In the genomic region with DNA sequence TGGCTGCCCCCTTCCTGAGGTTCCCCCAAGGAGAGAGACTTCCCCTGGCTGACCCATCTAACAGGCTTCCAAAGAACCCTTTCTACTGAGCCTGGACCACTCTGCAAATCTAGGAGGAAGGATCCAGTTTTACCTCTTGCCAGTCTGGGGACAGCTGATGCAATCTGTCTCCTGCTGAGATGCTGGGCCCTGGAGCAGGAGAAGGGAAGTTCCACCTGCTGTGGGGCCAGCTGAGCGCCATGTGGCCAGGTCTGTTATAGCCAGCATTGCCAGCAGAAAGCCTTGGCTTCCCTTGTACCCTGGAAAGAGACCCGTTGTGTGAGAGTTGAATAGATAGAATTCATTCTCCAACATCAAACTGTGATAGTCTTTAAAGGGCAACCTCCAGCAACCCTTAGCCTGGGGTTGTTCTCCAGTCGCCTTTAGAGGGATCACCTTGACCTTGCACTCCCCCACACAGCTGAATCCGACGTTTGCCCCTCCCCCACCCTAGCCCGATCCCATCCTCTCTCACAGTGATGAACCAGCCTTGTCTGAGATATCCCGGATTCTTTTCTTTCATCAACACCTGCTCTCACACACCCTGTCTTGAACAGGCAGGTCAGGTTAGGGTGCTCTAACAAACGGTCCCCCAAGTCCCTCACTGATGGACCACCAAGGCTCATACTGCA, we compare ENCODE assay signal across 18 mouse cellular contexts. TPM values are rescaled to one million over a fixed set of nuclear protein-coding genes. Genes with fewer than 3 reads are reported as not detected.
DNase-seq lines count a peak whose midpoint lies in the region; ATAC-seq and TF ChIP-seq lines count a peak whose summit lies in the region.
"Had no signal": no experiment of that assay in that cellular context is flagged by ENCODE, and none has a peak within 500 bp of the region (broad histone marks: within the 10 kb centered on the region; RNA-seq: fewer than 3 reads in every experiment).

No protein-coding gene starts in this region.

- no peak overlapping the region for H3K9ac ChIP-seq in kidney, embryonic 16.5 days (replicated peaks; ENCODE audit: low read length)
- H3K9ac ChIP-seq in CH12.LX (ENCODE audit: insufficient read depth, low read depth): no peak overlapping the region
- H3K9ac ChIP-seq: embryonic facial prominence, embryonic 13.5 days had no signal

- WGBS in kidney, embryonic 16.5 days: 38% methylated on average over 8 of the region's 8 CpGs

- ATAC-seq in kidney, embryonic 16.5 days (ENCODE audit: low FRiP score, low TSS enrichment): 0 out of 2 replicates have a peak, but pooled peaks have one; percentile 2
- ATAC-seq: Patski had no signal

- no peak for DNase-seq in kidney, adult 18-20 months
- no peak for DNase-seq in CH12.LX (ENCODE audit: extremely low read depth)
- DNase-seq in ZHBTc4 (ENCODE audit: low read depth, low spot score): peak; percentile 45
- peak; percentile 98 to 99 for DNase-seq in cerebellum, postnatal 10 days
- DNase-seq in ovary, postnatal 10 days (ENCODE audit: low spot score): no peak
- no peak for DNase-seq in left cerebral cortex, postnatal 14 days (ENCODE audit: low spot score in 2 of 2)
- DNase-seq in adrenal gland, postnatal 36 days: no peak

- TF ChIP-seq POLR2A in CH12.LX (IDR thresholded peaks at IDR 0.05; ENCODE audit: low read depth, low read length): no peak

- TF ChIP-seq CTCF in CH12.LX (conservative IDR thresholded peaks at IDR 0.05 in 1 of 2, IDR thresholded peaks at IDR 0.05 in 1 of 2; ENCODE audit: low read depth in 2 of 2, low read length in 2 of 2): no peak

- intact Hi-C loops in left cerebral cortex, postnatal 14 days (cut with DNase I): loop anchor here (1.0 to 5.0 kb wide), 3 partner anchors 136 to 357 kb away; no protein-coding TSS in a partner anchor

- dilution Hi-C loops in CH12.LX (cut with MboI; ENCODE audit: extremely low pct_ligation_motif_present, extremely low pct_unique_long_range_greater_than_20kb, low sequenced_read_pairs): no loop called here

- H3K4me1 ChIP-seq in kidney, embryonic 16.5 days (ENCODE audit: insufficient read depth, low read length): no peaks in the 10 kb centered on the region
- peaks cover 3 to 7% of the 10 kb centered on the region in 2 experiments; a peak in 3 of 4 replicates for H3K4me1 ChIP-seq in CH12.LX (ENCODE audit: control insufficient read depth in 1 of 2, insufficient read depth in 2 of 2)

- H3K36me3 ChIP-seq in kidney, embryonic 16.5 days (ENCODE audit: insufficient read depth, low read length): no peaks in the 10 kb centered on the region
- no peaks in the 10 kb centered on the region for H3K36me3 ChIP-seq in CH12.LX (replicated peaks in 1 of 2; ENCODE audit: control insufficient read depth in 1 of 2, insufficient read depth in 1 of 2, low read length in 1 of 2)
- H3K36me3 ChIP-seq: embryonic facial prominence, embryonic 13.5 days had no signal

- H3K4me2 ChIP-seq in kidney, embryonic 16.5 days (replicated peaks; ENCODE audit: low read depth, low read length): no peak overlapping the region
- H3K4me2 ChIP-seq in CH12.LX (ENCODE audit: insufficient read depth, low read depth, poor library complexity, severe bottlenecking): no peak overlapping the region
- H3K4me2 ChIP-seq: embryonic facial prominence, embryonic 13.5 days had no signal

- TF ChIP-seq EP300 in CH12.LX (IDR thresholded peaks at IDR 0.05; ENCODE audit: low read length): no peak

- in situ Hi-C loops in CH12.LX (cut with MboI; ENCODE audit: low pct_ligation_motif_present, low pct_unique_long_range_greater_than_20kb, low sequenced_read_pairs): no loop called here

- H3K4me3 ChIP-seq in kidney, embryonic 16.5 days (ENCODE audit: low read length): no peak overlapping the region
- H3K4me3 ChIP-seq in CH12.LX (replicated peaks in 1 of 3; ENCODE audit: low read depth in 2 of 3, low read length in 2 of 3, poor library complexity in 1 of 3): no peak overlapping the region
- H3K4me3 ChIP-seq: embryonic facial prominence, embryonic 13.5 days had no signal

- no peaks in the 10 kb centered on the region for H3K9me3 ChIP-seq in kidney, embryonic 16.5 days (ENCODE audit: low read length)
- H3K9me3 ChIP-seq in CH12.LX (replicated peaks; ENCODE audit: low read length): peaks cover 6% of the 10 kb centered on the region
- H3K9me3 ChIP-seq: embryonic facial prominence, embryonic 13.5 days had no signal

- H3K27me3 ChIP-seq in kidney, embryonic 16.5 days (ENCODE audit: insufficient read depth, low read length): no peaks in the 10 kb centered on the region
- H3K27me3 ChIP-seq in CH12.LX (replicated peaks): peaks cover 55% of the 10 kb centered on the region

- no peak for TF ChIP-seq RAD21 in CH12.LX (IDR thresholded peaks at IDR 0.05; ENCODE audit: low read depth, low read length)

- H3K27ac ChIP-seq in kidney, embryonic 16.5 days (ENCODE audit: low read length): no peak overlapping the region
- no peak overlapping the region for H3K27ac ChIP-seq in CH12.LX (ENCODE audit: insufficient read depth, low read depth)
- H3K27ac ChIP-seq: embryonic facial prominence, embryonic 13.5 days had no signal

- no peaks in the 10 kb centered on the region for H3K79me2 ChIP-seq in CH12.LX (replicated peaks; ENCODE audit: control insufficient read depth, extremely low read depth, insufficient read depth, poor library complexity, severe bottlenecking)

TF ChIP-seq in CH12.LX, 34 proteins besides CTCF, POLR2A, EP300 and RAD21:
- TF ChIP-seq CHD2 (IDR thresholded peaks at IDR 0.05; ENCODE audit: low read length) (0 out of 2 replicates have a peak, but pooled peaks have one; percentile 16), UBTF (IDR thresholded peaks at IDR 0.05; ENCODE audit: low read depth, low read length) (no peak), KAT2A (IDR thresholded peaks at IDR 0.05; ENCODE audit: insufficient replicate concordance, low read length) (no peak), GABPA (IDR thresholded peaks at IDR 0.05; ENCODE audit: insufficient replicate concordance, low read depth, low read length) (no peak)

RNA-seq across cellular contexts. Expression of gene 1700069L16Rik, which starts 0.9 kb away (rescaled TPM):
- not detected in 2 replicates for polyA plus RNA-seq in kidney, embryonic 16.5 days (2015; fragmentation: Nextera tagmentation; extraction: Ambion mirVana)
- total RNA-seq in CH12.LX (2012; rRNA removed) (not detected in 2 replicates), CH12.LX (2014; rRNA removed) (not detected in 2 replicates)
- polyA plus RNA-seq in CH12.LX (2012; ENCODE audit: insufficient read length, low read depth): not detected in 2 replicates
- not detected for total RNA-seq in left cerebral cortex, postnatal 14 days (2021)
- not detected for total RNA-seq in adrenal gland, postnatal 36 days (2021)
- total RNA-seq: adrenal gland, adult 18-20 months; granulocyte monocyte progenitor cell, adult 5-6 weeks; left cerebral cortex, adult 8-10 months had no signal
- polyA plus RNA-seq: embryonic facial prominence, embryonic 13.5 days; heart, embryonic 16.5 days; intestine, embryonic 16.5 days; lung, postnatal 0 days; Patski; small intestine, adult 2 months; stomach, embryonic 16.5 days had no signal

RNA-seq across cellular contexts. Expression of gene Ficd, which starts 11.9 kb away (rescaled TPM):
- 6.1 and 7.0 TPM in 2 replicates for polyA plus RNA-seq in kidney, embryonic 16.5 days (2015; fragmentation: Nextera tagmentation; extraction: Ambion mirVana)
- total RNA-seq in CH12.LX (2012; rRNA removed) (2.4 and 3.4 TPM in 2 replicates), CH12.LX (2014; rRNA removed) (2.0 and 2.5 TPM in 2 replicates)
- 2.2 and 2.4 TPM in 2 replicates for polyA plus RNA-seq in CH12.LX (2012; ENCODE audit: insufficient read length, low read depth)
- 10 to 100 TPM in 1 of 2 experiments, 1 to 10 TPM in 1; 10.0 to 10.7 TPM for total RNA-seq in left cerebral cortex, postnatal 14 days (2021)
- total RNA-seq in adrenal gland, postnatal 36 days (2021): 10 to 100 TPM; 12.7 to 15.2 TPM

RNA-seq across cellular contexts. Expression of gene Sart3, which starts 48.6 kb away (rescaled TPM):
- polyA plus RNA-seq in kidney, embryonic 16.5 days (2015; fragmentation: Nextera tagmentation; extraction: Ambion mirVana): 54.8 and 62.4 TPM in 2 replicates
- total RNA-seq in CH12.LX (2012; rRNA removed) (66.1 and 67.0 TPM in 2 replicates), CH12.LX (2014; rRNA removed) (27.2 and 28.8 TPM in 2 replicates)
- polyA plus RNA-seq in CH12.LX (2012; ENCODE audit: insufficient read length, low read depth): 104 and 113 TPM in 2 replicates
- 10 to 100 TPM; 30.3 to 32.1 TPM for total RNA-seq in left cerebral cortex, postnatal 14 days (2021)
- total RNA-seq in adrenal gland, postnatal 36 days (2021): 10 to 100 TPM; 30.0 to 33.3 TPM

RNA-seq across cellular contexts. Expression of gene Iscu, which starts 48.8 kb away (rescaled TPM):
- polyA plus RNA-seq in kidney, embryonic 16.5 days (2015; fragmentation: Nextera tagmentation; extraction: Ambion mirVana): 107 and 110 TPM in 2 replicates
- 79.3 and 81.5 TPM in 2 replicates for total RNA-seq in CH12.LX (2012; rRNA removed)
- 70.6 and 72.1 TPM in 2 replicates for total RNA-seq in CH12.LX (2014; rRNA removed)
- polyA plus RNA-seq in CH12.LX (2012; ENCODE audit: insufficient read length, low read depth): 83.0 and 86.7 TPM in 2 replicates
- total RNA-seq in left cerebral cortex, postnatal 14 days (2021): 10 to 100 TPM; 90.4 to 97.0 TPM
- total RNA-seq in adrenal gland, postnatal 36 days (2021): 100 to 1,000 TPM; 612 to 984 TPM

Comparison
In these comparisons a context has a peak if more than half of its experiments do, and no peak if none do; other contexts are left out.
1. DNase-seq: peak in ZHBTc4 (single experiment) and cerebellum, postnatal 10 days (2 of 2); none in kidney, adult 18-20 months (single experiment), CH12.LX (single experiment), ovary, postnatal 10 days (single experiment), left cerebral cortex, postnatal 14 days (0 of 2) and adrenal gland, postnatal 36 days (0 of 2).